Mouse (Mus musculus) lung, postnatal 0 days (tissue): ENCODE data around the gene Tnnc2. TPM values are rescaled to one million over a fixed set of nuclear protein-coding genes. Genes with fewer than 3 reads are reported as not detected.

Source experiments
- ATAC-seq: fragments of 200-750 bp; cut with Nextera tagmentation; 2 replicates; pipeline ENCODE4 v1.8.0; 2017; ENCODE audit warnings: moderate library complexity
- DNase-seq: peaks from one replicate; pipeline ENCODE4 v3.0.0-alpha.2; 2016; ENCODE audit warnings: low spot score
- H3K27ac ChIP-seq: fragments of 300-500 bp; sonication (generic); 2 replicates; pipeline ENCODE4 v1.5.1; 2014; ENCODE audit warnings: antibody characterized with exemption, mild to moderate bottlenecking, low read length, mixed read lengths
- H3K27me3 ChIP-seq: fragments of 300-500 bp; sonication (generic); replicated peaks from 2 replicates; pipeline ENCODE4 v1.6.1; 2014; ENCODE audit warnings: low read length, mixed read lengths; ENCODE audit not compliant: insufficient read depth
- H3K36me3 ChIP-seq: fragments of 300-500 bp; sonication (generic); 2 replicates; pipeline ENCODE4 v1.6.1; 2014; ENCODE audit warnings: low read length, mixed read lengths; ENCODE audit not compliant: insufficient read depth
- H3K4me1 ChIP-seq: fragments of 300-500 bp; sonication (generic); 2 replicates; pipeline ENCODE4 v1.6.1; 2014; ENCODE audit warnings: antibody characterized with exemption, low read depth, low read length, mixed read lengths; ENCODE audit not compliant: insufficient read depth
- H3K4me2 ChIP-seq: fragments of 300-500 bp; sonication (generic); replicated peaks from 2 replicates; pipeline ENCODE4 v1.6.1; 2014; ENCODE audit warnings: low read depth, mild to moderate bottlenecking, low read length, moderate library complexity, mixed read lengths
- H3K4me3 ChIP-seq: fragments of 300-500 bp; sonication (generic); 2 replicates; pipeline ENCODE4 v1.5.1; 2014; ENCODE audit warnings: low read depth, low read length
- H3K9ac ChIP-seq: fragments of 300-500 bp; sonication (generic); replicated peaks from 2 replicates; pipeline ENCODE4 v1.6.1; 2014; ENCODE audit warnings: low read depth, mild to moderate bottlenecking
- H3K9me3 ChIP-seq: fragments of 300-500 bp; sonication (generic); 2 replicates; pipeline ENCODE4 v1.6.1; 2016; ENCODE audit warnings: low read length, mixed read lengths
- CTCF ChIP-seq: IDR thresholded peaks from 2 replicates; pipeline ENCODE4 v1.5.1; 2016; ENCODE audit warnings: antibody characterized with exemption, mild to moderate bottlenecking
- EP300 ChIP-seq: IDR thresholded peaks from 2 replicates; pipeline ENCODE4 v1.6.1; 2016; ENCODE audit warnings: antibody characterized with exemption, mild to moderate bottlenecking, control low read depth
- WGBS: fragments of 180-500 bp; shearing (Covaris S2); extraction: QIAGEN DNeasy Blood & Tissue Kit; methylation state at CpG from one replicate; pipeline ENCODE4 v1.1.7; 2014; 5-methylcytosine and 5-hydroxymethylcytosine counted together
- polyA plus RNA-seq: library from polyadenylated mRNA; unstranded; fragments of >200 nt; fragmentation: Nextera tagmentation; extraction: Ambion mirVana; gene quantifications from 2 replicates; pipeline ENCODE4 v1.2.1, GENCODE M21; 2015

Gene Tnnc2
- polyA plus RNA-seq, 1 experiment from 2014 or later = 0.47 TPM

GRCm38 (mm10) chr2:164744987-164745386, 34.8 kb downstream of the Tnnc2 start:
- ATAC-seq (no peak), DNase-seq (no peak)
- TF ChIP-seq CTCF = no peak
- TF ChIP-seq EP300 = no peak
- H3K9me3 ChIP-seq = no peaks in the 10 kb centered on the region
- peaks cover 3% of the 10 kb centered on the region; the same call in 1 of the 2 replicates for H3K36me3 ChIP-seq
- no peaks in the 10 kb centered on the region for H3K27me3 ChIP-seq
- peak overlapping the region; percentile 93; the same call in 1 of the 2 replicates for H3K4me3 ChIP-seq
- 62% methylated on average over 13 of the region's 13 CpGs for WGBS
- peak overlapping the region; percentile 97 for H3K9ac ChIP-seq
- peak overlapping the region; percentile 69 for H3K4me2 ChIP-seq
- no peak overlapping the region for H3K27ac ChIP-seq
- H3K4me1 ChIP-seq = peaks cover 11% of the 10 kb centered on the region

DNA sequence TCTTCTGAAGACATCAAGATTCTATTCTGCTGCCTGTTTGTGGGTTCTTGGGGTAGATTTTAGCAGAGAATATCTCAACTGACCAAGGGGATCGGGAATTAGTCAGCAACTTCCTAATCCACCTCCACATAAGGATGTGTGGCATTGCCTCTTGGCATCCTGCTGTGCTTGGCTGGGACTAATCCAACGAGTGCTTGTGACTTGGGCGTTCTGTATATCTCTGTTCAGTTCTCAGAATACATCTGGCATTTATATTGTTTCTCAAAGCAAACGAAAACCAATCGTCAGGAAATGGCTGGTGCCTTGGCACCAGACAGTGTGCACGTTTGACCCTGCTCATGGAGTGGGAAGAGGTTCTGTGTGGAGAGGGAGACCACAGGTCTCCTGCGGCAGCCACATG, 39.9 kb downstream of the Tnnc2 start:
- Histone ChIP-seq H3K9ac (no peak overlapping the region), H3K27me3 (no peaks in the 10 kb centered on the region), H3K4me2 (no peak overlapping the region), H3K4me1 (no peaks in the 10 kb centered on the region), H3K4me3 (no peak overlapping the region), H3K36me3 (no peaks in the 10 kb centered on the region), H3K9me3 (no peaks in the 10 kb centered on the region), H3K27ac (no peak overlapping the region)
- no peak for ATAC-seq
- TF ChIP-seq EP300 = no peak
- TF ChIP-seq CTCF = no peak
- no peak for DNase-seq
- WGBS = 50% methylated on average over 7 of the region's 7 CpGs

DNA sequence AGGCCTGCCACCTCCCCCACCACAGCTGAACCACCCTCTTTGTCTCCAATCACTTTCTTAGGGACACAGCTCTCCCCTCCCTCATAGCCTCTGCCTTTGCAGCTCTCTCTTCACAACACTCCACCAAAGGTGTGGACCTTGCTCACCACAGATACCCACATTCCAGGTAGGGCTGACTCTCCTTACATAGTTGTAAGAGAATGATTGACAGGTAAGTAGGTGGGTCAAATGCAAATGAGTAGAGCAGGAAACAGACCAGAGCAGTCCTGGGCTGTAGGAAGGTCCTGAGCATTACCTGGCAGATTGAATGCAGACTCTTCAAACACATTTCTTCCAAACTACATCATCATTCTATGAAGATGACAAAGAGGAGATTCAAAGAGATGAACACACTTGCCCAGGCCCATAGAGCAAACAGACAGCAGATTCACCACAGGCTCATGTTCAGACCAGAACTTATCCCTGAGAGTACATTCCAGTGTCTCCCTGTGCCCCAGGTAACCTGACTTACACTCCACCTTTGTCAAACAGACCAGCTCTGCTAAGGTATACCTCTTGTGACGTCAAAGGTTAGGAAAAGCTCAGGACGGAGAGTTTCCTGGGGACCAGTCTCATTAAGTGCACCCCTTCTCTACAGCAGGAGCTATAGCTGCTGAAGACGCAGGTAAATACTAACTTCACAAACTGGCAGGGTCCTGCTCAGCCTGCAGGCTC, 42.2 kb downstream of the Tnnc2 start:
- peak; percentile 91 for ATAC-seq
- peak overlapping the region; percentile 81 for H3K27ac ChIP-seq

DNA sequence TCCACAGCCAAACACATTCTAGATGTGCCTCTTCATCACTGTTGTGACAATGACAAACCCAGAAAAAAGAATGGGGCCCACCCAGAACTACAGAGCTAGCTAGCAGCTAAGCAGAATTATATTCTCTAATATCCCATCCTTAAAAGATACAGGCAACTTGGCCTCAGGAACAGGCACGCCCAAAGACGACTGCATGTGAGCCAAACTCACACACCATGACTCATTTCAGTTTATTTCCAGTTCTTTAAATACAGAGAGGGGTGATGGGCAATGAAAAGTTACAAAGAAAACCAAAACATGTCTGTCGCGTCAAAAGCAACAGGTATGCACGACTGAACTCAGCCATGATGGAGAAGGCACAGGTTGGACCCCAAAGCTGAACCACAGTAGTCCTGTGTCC, 44.3 kb downstream of the Tnnc2 start:
- Histone ChIP-seq H3K27me3 (no peaks in the 10 kb centered on the region), H3K4me3 (no peak overlapping the region), H3K36me3 (no peaks in the 10 kb centered on the region), H3K4me1 (no peaks in the 10 kb centered on the region; the same call in 1 of the 2 replicates), H3K9ac (no peak overlapping the region), H3K9me3 (no peaks in the 10 kb centered on the region), H3K4me2 (no peak overlapping the region), H3K27ac (no peak overlapping the region)
- TF ChIP-seq CTCF = no peak
- no peak for ATAC-seq
- WGBS = 74% methylated on average over 5 of the region's 5 CpGs
- no peak for DNase-seq

More for the DNA sequence above, 42.2 kb downstream of the Tnnc2 start:
- Histone ChIP-seq H3K9ac (no peak overlapping the region), H3K4me1 (no peaks in the 10 kb centered on the region; the same call in 1 of the 2 replicates), H3K27me3 (no peaks in the 10 kb centered on the region), H3K4me3 (no peak overlapping the region), H3K36me3 (no peaks in the 10 kb centered on the region), H3K9me3 (no peaks in the 10 kb centered on the region), H3K4me2 (no peak overlapping the region)
- DNase-seq = peak; percentile 82
- TF ChIP-seq EP300 = 0 out of 2 replicates have a peak, but pooled peaks have one; percentile 1
- TF ChIP-seq CTCF = no peak
- 49% methylated on average over 3 of the region's 3 CpGs for WGBS

- H3K27ac ChIP-seq = no peak overlapping the region
- ATAC-seq = no peak
- WGBS = 58% methylated on average over 5 of the region's 5 CpGs
Measured at GRCm38 (mm10) chr2:164734839-164735238, 44.9 kb downstream of the Tnnc2 start.

DNA sequence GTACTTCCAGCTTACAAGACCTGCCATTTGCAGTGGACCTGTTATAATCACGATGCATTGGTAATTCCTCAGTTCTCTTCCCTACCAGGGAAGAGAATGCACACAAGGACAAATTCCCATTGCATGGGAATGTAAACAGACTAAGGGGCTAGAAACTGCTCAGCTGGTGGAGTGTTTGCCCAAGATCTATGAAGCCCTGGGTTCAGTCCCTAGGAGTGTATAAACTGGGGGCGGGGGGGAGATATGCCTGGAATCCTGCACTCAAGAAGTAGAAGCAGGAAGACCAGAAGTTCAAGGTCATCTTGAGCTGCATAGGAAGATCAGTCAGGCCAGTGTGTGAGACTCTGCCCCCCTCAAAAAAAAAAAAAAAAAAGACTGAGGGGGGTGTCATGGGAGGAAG, 46.5 kb downstream of the Tnnc2 start:
- DNase-seq (peak; percentile 46), ATAC-seq (peak; percentile 55)
- Histone ChIP-seq H3K27ac (peak overlapping the region; percentile 23; the same call in 1 of the 2 replicates), H3K4me3 (no peak overlapping the region), H3K4me2 (no peak overlapping the region), H3K9ac (no peak overlapping the region), H3K4me1 (no peaks in the 10 kb centered on the region; the same call in 1 of the 2 replicates), H3K27me3 (no peaks in the 10 kb centered on the region), H3K9me3 (no peaks in the 10 kb centered on the region), H3K36me3 (no peaks in the 10 kb centered on the region)
- TF ChIP-seq EP300 = peak; percentile 78
- no peak for TF ChIP-seq CTCF
- WGBS = 44% methylated on average over 2 of the region's 2 CpGs

More at GRCm38 (mm10) chr2:164734839-164735238, 44.9 kb downstream of the Tnnc2 start:
- Histone ChIP-seq H3K9me3 (no peaks in the 10 kb centered on the region), H3K4me2 (no peak overlapping the region), H3K27me3 (no peaks in the 10 kb centered on the region), H3K4me1 (no peaks in the 10 kb centered on the region; the same call in 1 of the 2 replicates), H3K9ac (no peak overlapping the region), H3K4me3 (no peak overlapping the region), H3K36me3 (no peaks in the 10 kb centered on the region)
- DNase-seq = no peak
- TF ChIP-seq EP300 (no peak), CTCF (no peak)
